Mouse (Mus musculus): ENCODE measurements at regions not wholly inside any gene's neighbourhood (a gene's known extent, or its start where the extent isn't known, plus 50 kb on each side); places are given as distances from the start of the nearest gene placed in this dataset.

DNA sequence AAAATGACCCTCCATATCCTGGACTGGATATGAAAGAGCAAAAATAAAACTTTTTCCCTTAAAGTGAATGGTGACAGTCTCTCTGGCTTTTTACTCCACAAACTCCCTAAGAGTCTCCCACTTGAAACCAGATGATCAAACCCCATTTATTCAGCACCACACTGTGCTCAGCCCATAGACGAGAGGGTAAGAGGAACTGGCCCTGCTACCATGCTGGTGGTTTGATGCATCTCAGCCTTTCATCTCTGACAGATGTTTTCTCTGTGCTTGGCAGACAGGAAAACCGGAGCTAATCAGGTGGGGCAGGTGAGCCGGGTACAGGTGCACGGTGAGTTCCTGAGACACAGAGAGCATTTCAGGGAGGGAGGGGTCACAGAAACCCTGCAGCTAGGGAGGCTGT is 631.8 kb downstream of the Defb40 start:
- H3K4me1 ChIP-seq (replicated peaks; ENCODE audit: control insufficient read depth, insufficient read depth) = no peaks in the 10 kb centered on the region
- no peak overlapping the region for H3K9ac ChIP-seq (ENCODE audit: low read length)
- no peak overlapping the region for H3K27ac ChIP-seq (replicated peaks)
- 42% methylated on average over 4 of the region's 4 CpGs for WGBS
- TF ChIP-seq EP300 (optimal IDR thresholded peaks at IDR 0.05) = no peak
- no peak for TF ChIP-seq CTCF (IDR thresholded peaks at IDR 0.05; ENCODE audit: low read depth)
- H3K9me3 ChIP-seq (ENCODE audit: control insufficient read depth, low read length) = no peaks in the 10 kb centered on the region
- no peak for ATAC-seq (ENCODE audit: low FRiP score, low TSS enrichment)
- H3K27me3 ChIP-seq (ENCODE audit: control insufficient read depth, insufficient read depth, low read length) = no peaks in the 10 kb centered on the region
- no peaks in the 10 kb centered on the region for H3K36me3 ChIP-seq (ENCODE audit: control insufficient read depth, insufficient read depth, low read length)
- no peak for DNase-seq (ENCODE audit: low spot score)
- H3K4me2 ChIP-seq (replicated peaks; ENCODE audit: low read depth) = no peak overlapping the region
- no peak overlapping the region for H3K4me3 ChIP-seq (ENCODE audit: low read depth, low read length)

DNA sequence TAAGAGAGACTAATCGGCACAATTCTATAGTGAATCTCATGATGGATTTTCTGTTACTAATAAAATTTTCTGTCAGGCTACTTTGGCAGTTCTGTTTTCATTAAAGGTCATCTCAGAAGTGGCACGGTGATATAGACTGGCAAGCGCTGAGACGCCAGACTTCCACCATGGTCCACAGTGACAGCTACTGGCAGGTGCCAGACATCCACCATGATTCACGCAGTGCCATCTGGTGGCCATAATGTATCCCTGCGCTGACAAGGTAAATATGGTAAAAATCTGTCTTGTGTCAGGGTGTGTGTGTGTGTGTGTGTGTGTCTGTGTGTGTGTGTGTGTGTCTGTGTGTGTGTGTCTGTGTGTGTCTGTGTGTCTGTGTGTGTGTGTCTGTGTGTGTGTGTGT is 632.7 kb downstream of the Defb40 start:
- H3K9me3 ChIP-seq (ENCODE audit: control insufficient read depth, low read length) = no peaks in the 10 kb centered on the region
- H3K4me1 ChIP-seq (replicated peaks; ENCODE audit: control insufficient read depth, insufficient read depth) = no peaks in the 10 kb centered on the region
- no peak overlapping the region for H3K4me2 ChIP-seq (replicated peaks; ENCODE audit: low read depth)
- no peak overlapping the region for H3K9ac ChIP-seq (ENCODE audit: low read length)
- H3K36me3 ChIP-seq (ENCODE audit: control insufficient read depth, insufficient read depth, low read length) = no peaks in the 10 kb centered on the region
- WGBS = 31% methylated on average over 6 of the region's 6 CpGs
- H3K27ac ChIP-seq (replicated peaks) = no peak overlapping the region
- no peak for ATAC-seq (ENCODE audit: low FRiP score, low TSS enrichment)
- DNase-seq (ENCODE audit: low spot score) = peak; percentile 40
- no peaks in the 10 kb centered on the region for H3K27me3 ChIP-seq (ENCODE audit: control insufficient read depth, insufficient read depth, low read length)
- H3K4me3 ChIP-seq (ENCODE audit: low read depth, low read length) = no peak overlapping the region
- TF ChIP-seq CTCF (IDR thresholded peaks at IDR 0.05; ENCODE audit: low read depth) (peak; percentile 76), EP300 (optimal IDR thresholded peaks at IDR 0.05) (no peak)

DNA sequence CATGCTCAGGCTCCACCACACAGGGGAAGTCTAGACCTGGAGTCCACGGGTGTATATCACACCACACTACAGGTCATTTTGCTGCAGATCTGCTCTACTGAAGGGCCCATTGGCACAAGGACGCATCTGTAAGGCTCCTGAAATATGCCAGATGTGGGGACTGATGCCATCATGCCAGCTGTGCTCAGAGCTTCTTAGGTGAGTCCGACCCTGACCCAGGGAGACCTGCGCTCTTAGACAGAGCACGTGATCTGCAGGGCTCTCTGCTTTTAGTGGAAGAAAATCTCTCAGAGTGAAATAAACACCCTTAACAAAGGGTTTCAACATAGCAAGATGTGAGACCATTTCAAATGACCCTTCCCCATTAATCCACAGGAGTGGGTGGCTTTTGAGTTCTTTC is 633.2 kb downstream of the Defb40 start:
- 75% methylated on average over 5 of the region's 5 CpGs for WGBS
- Histone ChIP-seq H3K9me3 (ENCODE audit: control insufficient read depth, low read length) (no peaks in the 10 kb centered on the region), H3K4me3 (ENCODE audit: low read depth, low read length) (no peak overlapping the region), H3K27ac (replicated peaks) (no peak overlapping the region), H3K36me3 (ENCODE audit: control insufficient read depth, insufficient read depth, low read length) (no peaks in the 10 kb centered on the region), H3K4me2 (replicated peaks; ENCODE audit: low read depth) (no peak overlapping the region), H3K27me3 (ENCODE audit: control insufficient read depth, insufficient read depth, low read length) (no peaks in the 10 kb centered on the region), H3K4me1 (replicated peaks; ENCODE audit: control insufficient read depth, insufficient read depth) (no peaks in the 10 kb centered on the region), H3K9ac (ENCODE audit: low read length) (no peak overlapping the region)
- no peak for DNase-seq (ENCODE audit: low spot score)
- ATAC-seq (ENCODE audit: low FRiP score, low TSS enrichment) = no peak
- TF ChIP-seq EP300 (optimal IDR thresholded peaks at IDR 0.05) = no peak
- no peak for TF ChIP-seq CTCF (IDR thresholded peaks at IDR 0.05; ENCODE audit: low read depth)

DNA sequence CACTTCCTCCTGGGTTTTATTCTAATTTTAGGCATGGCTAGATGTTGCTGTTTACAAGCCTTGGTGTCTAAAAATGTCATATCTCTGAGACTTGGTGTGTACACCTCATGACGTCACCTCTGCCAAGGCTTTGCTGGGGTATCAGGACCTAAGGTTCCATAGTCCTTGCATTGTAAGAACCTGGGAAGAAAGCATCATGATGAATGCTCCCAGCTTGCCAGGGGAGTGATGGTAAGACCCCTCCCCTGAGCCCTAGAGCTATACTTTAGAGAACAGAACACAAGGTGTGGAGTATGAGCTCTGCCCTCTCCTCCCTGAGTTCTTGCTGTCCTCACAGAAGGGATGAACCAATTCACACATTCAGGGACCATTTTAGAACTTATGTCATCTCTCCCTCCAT is 642.5 kb downstream of the Defb40 start:
- H3K4me3 ChIP-seq (ENCODE audit: low read depth, low read length) = no peak overlapping the region
- H3K27me3 ChIP-seq (ENCODE audit: control insufficient read depth, insufficient read depth, low read length) = no peaks in the 10 kb centered on the region
- DNase-seq (ENCODE audit: low spot score) (no peak), ATAC-seq (ENCODE audit: low FRiP score, low TSS enrichment) (no peak)
- 85% methylated on average over 1 of the region's 1 CpGs for WGBS
- no peak overlapping the region for H3K27ac ChIP-seq (replicated peaks)
- H3K9me3 ChIP-seq (ENCODE audit: control insufficient read depth, low read length) = no peaks in the 10 kb centered on the region
- H3K36me3 ChIP-seq (ENCODE audit: control insufficient read depth, insufficient read depth, low read length) = no peaks in the 10 kb centered on the region
- H3K4me1 ChIP-seq (replicated peaks; ENCODE audit: control insufficient read depth, insufficient read depth) = no peaks in the 10 kb centered on the region
- H3K9ac ChIP-seq (ENCODE audit: low read length) = no peak overlapping the region
- H3K4me2 ChIP-seq (replicated peaks; ENCODE audit: low read depth) = no peak overlapping the region
- TF ChIP-seq CTCF (IDR thresholded peaks at IDR 0.05; ENCODE audit: low read depth) (no peak), EP300 (optimal IDR thresholded peaks at IDR 0.05) (no peak)

DNA sequence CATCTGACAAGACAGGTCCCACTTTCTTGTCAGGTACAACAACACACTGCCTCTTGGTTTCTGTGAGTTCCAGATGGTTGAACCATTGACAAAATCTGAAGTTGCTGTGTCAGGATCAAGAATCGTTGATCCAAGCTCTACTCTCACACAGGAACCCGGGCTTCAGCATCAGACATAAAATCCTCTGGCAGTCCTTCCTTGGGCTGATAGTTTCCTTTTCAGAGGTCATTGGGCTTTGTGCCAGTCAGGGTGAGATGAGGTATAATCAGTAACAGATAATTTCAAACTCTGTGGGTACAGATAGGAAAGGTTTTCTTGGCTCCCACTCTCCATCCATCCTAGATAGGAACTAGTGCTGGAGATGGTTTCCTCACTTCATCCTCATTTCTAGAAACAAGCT is 649.5 kb downstream of the Defb40 start:
- Histone ChIP-seq H3K9ac (ENCODE audit: low read length) (no peak overlapping the region), H3K4me1 (replicated peaks; ENCODE audit: control insufficient read depth, insufficient read depth) (no peaks in the 10 kb centered on the region), H3K36me3 (ENCODE audit: control insufficient read depth, insufficient read depth, low read length) (no peaks in the 10 kb centered on the region), H3K4me2 (replicated peaks; ENCODE audit: low read depth) (no peak overlapping the region), H3K27ac (replicated peaks) (no peak overlapping the region), H3K4me3 (ENCODE audit: low read depth, low read length) (no peak overlapping the region), H3K27me3 (ENCODE audit: control insufficient read depth, insufficient read depth, low read length) (no peaks in the 10 kb centered on the region), H3K9me3 (ENCODE audit: control insufficient read depth, low read length) (no peaks in the 10 kb centered on the region)
- no peak for TF ChIP-seq EP300 (optimal IDR thresholded peaks at IDR 0.05)
- TF ChIP-seq CTCF (IDR thresholded peaks at IDR 0.05; ENCODE audit: low read depth) = no peak
- 88% methylated on average over 2 of the region's 2 CpGs for WGBS
- ATAC-seq (ENCODE audit: low FRiP score, low TSS enrichment) (no peak), DNase-seq (ENCODE audit: low spot score) (no peak)

DNA sequence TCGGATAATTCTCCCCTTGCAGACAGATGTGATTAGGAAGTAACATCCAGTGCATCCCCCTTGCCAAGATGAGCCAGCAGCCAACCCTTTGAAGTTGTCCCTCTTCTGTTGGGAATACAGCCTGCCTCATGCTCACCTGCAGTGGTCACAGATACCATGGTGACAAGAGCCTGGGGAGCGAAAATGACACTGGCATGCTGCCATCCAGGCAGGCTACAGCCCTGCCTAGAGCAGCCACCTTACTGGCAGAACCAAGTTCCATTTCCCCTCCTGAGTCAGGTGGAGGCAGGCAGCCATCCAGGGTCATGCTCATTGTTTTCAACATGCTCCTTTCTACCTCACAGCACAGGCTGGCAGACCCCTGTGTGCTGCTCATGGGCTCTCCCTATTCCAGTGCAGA is 661.6 kb downstream of the Defb40 start:
- Histone ChIP-seq H3K27ac (replicated peaks) (no peak overlapping the region), H3K27me3 (ENCODE audit: control insufficient read depth, insufficient read depth, low read length) (no peaks in the 10 kb centered on the region), H3K4me3 (ENCODE audit: low read depth, low read length) (no peak overlapping the region), H3K36me3 (ENCODE audit: control insufficient read depth, insufficient read depth, low read length) (no peaks in the 10 kb centered on the region), H3K4me2 (replicated peaks; ENCODE audit: low read depth) (no peak overlapping the region), H3K4me1 (replicated peaks; ENCODE audit: control insufficient read depth, insufficient read depth) (no peaks in the 10 kb centered on the region), H3K9me3 (ENCODE audit: control insufficient read depth, low read length) (no peaks in the 10 kb centered on the region), H3K9ac (ENCODE audit: low read length) (no peak overlapping the region)
- 51% methylated on average over 2 of the region's 2 CpGs for WGBS
- no peak for DNase-seq (ENCODE audit: low spot score)
- no peak for ATAC-seq (ENCODE audit: low FRiP score, low TSS enrichment)
- TF ChIP-seq CTCF (IDR thresholded peaks at IDR 0.05; ENCODE audit: low read depth) = no peak
- no peak for TF ChIP-seq EP300 (optimal IDR thresholded peaks at IDR 0.05)

Measured in stomach, postnatal 0 days (tissue).